Mouse (Mus musculus) megakaryocyte-erythroid progenitor cell, adult 5-6 weeks (primary cell): ENCODE data around the gene Spata2. TPM values are rescaled to one million over a fixed set of nuclear protein-coding genes. Genes with fewer than 3 reads are reported as not detected.

Experiments
- ATAC-seq: replicated peaks from 2 replicates; pipeline ENCODE4 v1.8.0; 2016; ENCODE audit warnings: mild to moderate bottlenecking, inconsistent platforms; ENCODE audit not compliant: severe bottlenecking, poor library complexity, low FRiP score, low TSS enrichment
- total RNA-seq, 2 experiments: library from RNA; stranded (forward) in 1 of 2; stranded (reverse) in 1 of 2; fragments of 200-1000, 215-1000 nt in 1 of 2; fragments of >200 nt in 1 of 2; fragmentation: Nextera tagmentation in 1 of 2; gene quantifications; 2 replicates each; pipeline ENCODE4 v1.2.3; 2014 to 2017

Spata2 gene
- total RNA-seq, 2 experiments from 2014 or later: 8.1 to 16.0 TPM

DNA sequence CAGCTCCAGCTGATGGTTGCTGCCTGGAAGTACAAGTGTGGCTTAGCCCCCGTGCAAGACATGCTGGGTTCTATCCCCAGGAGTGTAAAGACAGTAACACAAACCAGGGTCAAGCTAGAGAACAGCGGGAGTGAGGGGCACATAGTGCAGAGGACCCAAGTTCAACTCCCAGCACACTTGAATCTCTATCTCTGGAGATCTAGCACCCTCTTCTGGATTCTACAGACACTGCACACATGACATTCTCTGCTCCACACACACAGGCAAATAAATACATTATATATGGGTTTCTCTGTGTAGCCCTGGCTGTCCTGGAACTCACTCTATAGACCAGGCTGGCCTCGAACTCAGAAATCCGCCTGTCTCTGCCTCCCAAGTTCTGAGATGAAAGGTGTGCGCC, 20.3 kb upstream of the Spata2 start:
- ATAC-seq: 0 out of 2 replicates have a peak, but pooled peaks have one; percentile 29

DNA sequence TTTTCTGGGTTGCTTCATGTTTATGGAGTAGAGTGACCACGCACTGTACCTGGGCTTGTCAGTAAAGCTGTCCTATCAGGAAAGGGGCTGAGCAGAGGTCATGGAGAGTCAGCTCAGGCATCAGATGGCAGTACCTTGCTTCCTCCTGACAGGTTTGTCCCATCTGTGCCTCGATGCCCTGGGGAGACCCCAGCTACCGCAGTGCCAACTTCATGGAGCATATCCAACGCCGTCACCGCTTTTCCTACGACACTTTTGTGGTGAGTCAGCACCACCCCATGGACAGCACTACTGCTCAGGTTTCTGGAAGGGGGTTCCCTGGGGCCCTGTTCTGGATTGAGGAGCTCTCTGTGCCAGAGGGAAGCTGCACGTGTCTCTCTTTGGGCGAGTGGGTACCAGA, 19.7 kb upstream of the Spata2 start:
- ATAC-seq: no peak

DNA sequence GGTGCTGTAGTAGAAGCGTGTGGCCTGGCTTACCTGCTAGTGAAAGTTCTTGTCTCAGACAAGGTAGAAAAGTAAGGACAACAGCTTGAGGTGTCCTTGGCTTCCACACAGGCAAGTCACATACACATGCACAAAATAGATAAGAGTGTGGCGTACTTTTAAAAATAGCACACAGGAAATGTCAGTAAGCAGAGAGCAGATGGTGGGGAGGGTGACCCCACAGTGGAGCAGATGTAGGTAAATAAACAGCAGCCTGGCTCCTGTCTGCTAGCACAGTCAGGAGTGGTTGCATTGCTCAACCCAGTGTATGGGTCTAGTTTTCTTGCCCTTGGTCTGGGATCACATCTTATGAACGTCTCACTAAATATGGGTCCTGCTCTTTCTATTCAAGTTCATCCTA, 17.8 kb upstream of the Spata2 start:
- ATAC-seq: peak; percentile 84

DNA sequence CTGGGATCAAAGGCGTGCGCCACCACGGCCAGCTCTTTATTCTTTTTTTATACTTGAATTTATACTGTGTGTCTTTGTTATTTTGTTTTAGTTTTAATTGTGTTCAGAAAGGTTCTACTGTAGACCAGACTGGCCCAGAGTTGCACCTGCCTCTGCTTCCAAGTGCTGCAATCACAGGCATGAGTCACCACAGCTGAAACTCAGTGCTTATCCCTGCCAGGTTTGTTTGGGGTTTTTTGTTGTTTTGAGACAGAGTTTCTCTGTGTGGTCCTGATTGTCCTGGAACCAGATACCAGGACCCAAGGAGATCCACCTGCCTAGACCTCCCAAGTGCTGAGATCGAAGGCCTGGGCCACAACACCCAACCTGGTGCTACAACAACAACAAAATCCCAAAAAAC, 15.9 kb upstream of the Spata2 start:
- ATAC-seq: no peak

DNA sequence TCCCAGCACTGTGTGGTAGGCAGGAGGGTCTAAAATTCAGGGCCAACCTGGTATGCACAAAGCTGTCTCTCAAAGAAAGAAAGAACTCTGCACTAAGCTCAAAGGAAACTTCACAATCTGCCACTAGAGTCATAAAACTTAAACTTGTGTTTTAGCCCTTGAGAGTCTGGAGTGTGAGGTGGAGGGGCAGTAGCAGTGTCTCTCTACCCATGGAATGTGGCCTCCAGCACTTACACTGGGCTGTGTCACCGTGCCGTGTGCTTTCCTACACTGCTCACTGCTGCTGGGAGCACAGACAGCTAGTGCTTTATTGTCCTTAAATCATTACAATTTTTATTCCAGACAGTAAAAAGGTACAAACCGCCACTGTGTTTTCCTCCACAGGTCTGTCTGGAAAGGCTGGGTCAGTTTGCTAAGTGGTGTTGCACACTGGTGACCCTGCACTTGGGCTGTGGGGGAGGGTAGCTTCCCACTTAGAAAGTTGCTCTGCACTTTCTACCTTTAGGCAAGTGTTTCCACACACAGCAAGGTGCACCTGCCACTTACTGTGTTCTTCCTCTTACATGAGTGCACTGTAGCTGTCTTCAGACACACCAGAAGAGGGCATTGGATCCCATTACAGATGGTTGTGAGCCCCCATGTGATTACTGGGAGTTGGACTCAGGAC, 15.2 kb upstream of the Spata2 start:
- ATAC-seq: no peak

DNA sequence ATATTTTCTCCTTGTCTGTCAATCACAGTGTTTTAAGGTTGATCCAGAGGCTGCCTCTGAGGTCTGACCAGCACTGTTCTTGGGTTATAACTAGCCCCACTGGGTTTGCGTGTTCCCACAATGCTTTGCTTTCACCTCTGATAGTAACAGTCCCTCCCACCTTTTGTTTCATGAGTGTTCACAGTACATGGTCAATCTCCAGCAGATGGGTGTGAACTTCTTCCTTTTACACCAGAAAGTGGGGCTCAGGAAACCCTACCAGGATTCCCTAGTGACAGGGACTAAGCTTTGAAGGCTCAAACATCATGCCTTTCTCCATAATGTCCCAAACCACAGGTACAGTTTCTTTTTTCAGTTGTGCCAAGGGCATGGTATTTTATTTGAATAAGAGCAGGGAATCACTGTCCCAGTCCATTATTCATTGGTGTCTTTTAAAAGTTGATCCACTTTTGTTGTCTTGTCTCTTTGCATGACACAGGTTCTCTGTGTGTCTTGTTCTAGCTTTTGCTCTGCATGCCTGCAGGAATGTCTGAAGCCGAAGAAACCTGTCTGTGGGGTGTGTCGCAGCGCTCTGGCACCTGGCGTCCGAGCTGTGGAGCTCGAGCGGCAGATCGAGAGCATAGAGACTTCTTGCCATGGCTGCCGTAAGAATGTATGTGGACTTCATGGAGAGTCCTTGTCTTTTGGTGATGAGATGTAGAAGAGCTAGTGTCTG, 14.0 kb upstream of the Spata2 start:
- no peak for ATAC-seq

DNA sequence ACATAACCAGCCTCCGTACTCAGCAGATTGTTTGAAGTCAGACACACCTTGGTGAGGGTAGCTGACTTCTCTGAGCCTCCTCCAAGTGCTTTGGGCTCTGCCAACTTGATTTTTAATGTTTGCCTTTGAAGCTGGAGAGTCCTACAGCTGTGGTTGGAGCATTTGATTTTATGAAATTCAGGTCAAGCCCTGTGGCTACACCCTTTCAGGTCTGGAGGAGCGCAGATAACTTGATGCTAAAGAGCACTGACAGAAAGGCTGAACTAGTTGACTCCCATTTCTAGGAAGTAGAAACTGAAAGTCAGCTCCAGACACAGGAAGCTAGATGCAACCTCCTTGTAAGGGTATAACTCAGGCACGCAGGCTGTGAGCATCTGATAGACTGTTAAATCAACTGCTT, 12.4 kb upstream of the Spata2 start:
- ATAC-seq: peak; percentile 68

DNA sequence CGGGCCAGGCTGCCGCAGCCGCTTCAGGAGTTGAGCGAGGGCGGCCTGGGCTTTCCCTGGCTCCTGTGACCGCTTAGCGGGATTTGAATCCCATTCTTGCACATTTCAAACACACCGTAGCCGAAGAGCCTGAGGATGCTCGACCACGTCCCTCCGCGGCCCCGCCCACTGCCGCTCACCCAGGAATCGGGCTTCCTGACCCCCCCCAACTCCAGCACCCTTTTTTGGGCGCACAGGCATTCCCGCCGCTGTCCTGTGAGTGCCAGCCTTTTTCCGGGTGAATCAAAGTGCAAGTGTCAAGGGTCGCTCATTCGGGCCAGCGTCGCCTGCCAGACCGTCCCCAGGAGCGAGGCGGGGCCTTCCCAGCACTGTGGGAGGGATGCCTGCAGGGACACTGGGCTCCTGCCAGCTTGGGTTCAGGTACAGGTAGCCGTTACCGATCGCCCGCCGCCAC, 11.2 kb upstream of the Spata2 start:
- no peak for ATAC-seq

DNA sequence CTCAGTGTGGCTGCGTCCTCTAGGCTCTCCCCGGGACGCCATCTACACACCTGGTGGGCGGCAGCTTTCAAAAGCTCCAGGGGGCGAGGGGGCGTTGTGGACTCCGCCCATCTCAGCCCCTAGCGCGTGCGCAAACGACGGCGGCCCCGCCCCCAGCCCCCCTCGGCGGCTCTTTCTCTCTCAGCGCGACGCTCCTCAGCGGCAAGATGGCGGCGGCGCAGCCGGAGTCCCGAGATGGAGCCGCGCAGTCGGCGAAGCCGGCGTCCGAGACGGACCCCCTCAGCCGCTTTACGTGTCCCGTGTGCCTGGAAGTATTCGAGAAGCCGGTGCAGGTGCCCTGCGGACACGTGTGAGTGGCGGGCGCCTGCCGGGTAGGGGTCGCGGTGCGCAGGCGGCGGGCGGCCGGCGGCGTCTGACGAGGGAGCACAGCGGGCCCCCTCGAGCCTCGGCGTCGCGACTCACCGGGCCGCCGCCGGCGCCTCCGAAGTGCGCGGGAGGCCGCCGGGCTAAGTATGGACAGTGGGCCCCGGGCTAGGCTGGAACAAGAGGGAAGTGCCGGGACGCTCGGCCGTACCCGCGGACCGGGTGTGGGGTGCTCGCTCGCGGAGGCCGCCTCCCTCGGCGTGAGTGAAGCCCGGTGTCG, 10.7 kb upstream of the Spata2 start:
- ATAC-seq: peak; percentile 62

DNA sequence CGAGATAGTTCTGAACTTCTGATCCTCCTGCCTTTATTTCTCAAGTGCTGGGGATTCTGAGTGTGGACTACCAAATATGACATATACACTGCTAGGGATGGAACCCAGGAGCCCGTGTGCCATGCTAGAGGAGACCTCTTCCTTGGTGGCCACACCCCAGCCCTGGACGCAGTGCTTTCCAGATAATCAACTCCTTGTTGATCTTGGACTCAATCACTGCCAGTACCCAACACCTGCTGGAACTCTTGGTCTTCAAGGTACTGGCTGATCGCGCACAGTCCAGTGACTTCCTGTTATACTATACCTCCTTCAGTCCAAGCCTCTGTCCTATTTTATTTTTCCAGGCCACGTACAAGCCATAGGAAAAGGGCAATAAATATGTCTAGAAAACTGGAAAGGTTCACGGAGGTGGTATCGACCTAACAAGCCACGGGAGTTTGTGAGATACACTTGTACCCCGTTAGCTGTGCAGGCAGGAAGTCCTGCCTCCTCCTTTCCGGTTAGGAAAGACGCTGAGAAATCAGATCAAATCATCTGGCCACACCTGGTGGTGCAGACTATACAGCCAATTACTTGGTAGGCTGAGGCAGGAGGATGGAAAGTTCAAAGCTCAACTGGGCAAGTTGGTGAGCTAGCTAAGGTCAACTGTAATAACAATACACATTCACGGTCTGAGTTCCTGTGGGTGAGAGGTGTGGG, 10.0 kb upstream of the Spata2 start:
- ATAC-seq: peak; percentile 51

DNA sequence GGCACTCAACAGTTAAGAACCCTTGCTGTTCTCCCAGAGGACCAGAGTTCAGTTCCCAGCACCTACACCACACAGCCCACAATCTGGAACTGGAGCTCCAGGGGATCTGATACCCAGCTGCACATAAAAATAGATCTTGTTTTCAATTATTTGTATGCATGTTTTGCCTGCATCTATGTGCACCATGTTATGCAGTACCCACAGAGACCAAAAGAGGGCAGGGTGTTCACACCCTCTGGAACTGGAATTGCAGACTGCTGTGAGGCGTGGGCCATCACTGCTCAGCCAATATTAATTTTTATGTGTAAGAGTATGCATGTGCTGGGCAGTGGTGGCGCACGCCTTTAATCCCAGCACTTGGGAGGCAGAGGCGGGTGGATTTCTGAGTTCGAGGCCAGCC, 4.6 kb upstream of the Spata2 start:
- peak; percentile 67 for ATAC-seq

DNA sequence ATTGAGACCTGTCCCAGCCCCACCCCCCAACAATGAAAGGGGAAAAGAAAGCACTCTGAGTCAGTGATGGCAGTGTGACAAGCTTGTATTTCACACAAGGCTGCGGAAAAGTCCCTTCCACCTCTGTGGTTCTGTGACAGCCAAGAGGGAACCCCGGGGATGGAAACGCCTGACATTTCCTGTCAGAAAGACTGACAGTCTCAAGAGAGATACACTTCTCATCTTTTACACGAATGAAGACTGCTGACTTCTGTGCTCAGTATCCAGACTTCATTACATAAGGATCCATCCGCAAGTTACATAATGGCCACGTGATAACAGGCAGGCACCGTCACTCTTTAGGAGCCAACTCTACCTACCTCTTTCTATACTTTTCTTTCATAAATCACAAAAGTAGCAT, 3.8 kb upstream of the Spata2 start:
- ATAC-seq: no peak

DNA sequence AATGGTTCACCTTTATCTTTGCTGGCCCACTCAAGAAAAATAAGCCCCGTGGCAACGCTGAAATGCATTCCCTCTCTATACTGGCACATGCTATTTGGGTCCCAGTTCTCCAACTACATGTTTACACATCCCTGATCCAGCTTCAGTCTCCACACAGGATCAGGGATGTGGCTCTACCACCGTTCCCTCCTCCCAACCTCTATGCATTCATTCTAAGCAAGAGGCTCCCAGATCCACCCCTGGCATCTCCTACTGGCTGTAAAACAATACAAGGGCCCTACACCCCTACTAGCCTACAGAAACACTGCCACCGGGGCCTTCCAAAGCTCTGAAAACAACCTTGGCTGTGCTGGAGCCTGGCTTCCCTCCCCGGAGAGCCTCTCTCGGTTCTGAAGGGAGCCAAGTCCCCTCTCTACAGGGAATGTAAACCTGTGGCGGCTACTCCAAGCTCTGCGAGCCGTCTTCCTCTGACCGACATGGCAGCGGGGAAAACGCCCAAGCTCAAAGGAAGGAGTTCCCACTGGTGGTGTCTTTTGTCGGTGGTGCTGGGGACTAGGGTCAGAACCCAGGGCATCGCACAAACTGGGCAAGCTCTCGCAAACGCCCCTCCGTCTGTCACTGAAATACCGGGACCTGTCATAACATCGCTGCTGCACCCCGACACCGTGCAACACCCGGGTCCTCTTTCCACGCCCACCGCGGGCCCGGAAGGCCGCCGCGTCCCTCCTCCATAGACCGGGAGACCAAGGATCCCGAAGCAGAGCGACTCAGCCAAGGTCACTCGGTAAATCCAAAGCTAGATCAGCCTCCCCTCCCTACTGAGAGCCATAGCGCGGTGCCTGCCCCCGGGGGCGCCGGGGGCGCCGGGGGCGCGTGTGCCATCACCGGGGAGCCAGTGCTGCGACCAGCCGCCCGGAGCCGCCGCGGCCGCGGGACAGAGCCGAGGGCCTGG, 654 bp downstream of the Spata2 start, which contains the start of gene Rnf114:
Gene Rnf114 (plus strand): TSS at position 889 of the 952 bp plus-strand sequence.
- peak; percentile 54 for ATAC-seq

DNA sequence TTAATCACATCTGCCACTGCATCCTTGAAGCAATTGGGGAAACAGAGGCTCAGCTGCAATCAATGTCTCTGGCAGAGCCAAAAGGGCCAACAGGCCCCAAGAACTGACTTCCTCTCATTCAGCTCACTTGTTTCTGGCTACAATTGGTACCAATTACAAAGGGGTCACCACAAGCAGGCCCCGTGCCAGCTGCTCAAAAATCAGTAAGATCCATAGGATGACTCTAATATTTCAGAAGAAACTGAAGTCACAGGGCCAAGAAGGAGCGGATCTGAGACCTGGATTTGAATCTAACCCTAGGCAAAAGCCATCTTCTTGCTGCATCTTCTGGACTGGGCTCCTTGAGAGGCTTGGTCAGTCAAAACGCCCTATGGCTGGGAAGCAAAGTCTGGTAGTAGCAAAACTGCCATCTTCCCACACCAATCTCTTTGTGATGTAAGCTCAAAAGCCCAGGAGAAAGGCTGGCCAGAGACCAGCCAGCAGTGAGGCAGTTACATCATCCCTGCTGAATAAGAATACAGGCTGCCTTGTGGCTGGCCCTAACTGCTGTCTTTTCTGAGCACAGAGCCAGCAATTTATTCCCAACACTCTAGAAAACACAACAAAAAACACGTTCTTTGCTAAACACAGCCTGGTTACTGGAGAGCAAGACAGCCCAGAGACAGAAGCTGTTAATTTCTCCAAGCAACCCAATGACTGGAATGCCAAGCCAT, 1.7 kb downstream of the Spata2 start:
- no peak for ATAC-seq

DNA sequence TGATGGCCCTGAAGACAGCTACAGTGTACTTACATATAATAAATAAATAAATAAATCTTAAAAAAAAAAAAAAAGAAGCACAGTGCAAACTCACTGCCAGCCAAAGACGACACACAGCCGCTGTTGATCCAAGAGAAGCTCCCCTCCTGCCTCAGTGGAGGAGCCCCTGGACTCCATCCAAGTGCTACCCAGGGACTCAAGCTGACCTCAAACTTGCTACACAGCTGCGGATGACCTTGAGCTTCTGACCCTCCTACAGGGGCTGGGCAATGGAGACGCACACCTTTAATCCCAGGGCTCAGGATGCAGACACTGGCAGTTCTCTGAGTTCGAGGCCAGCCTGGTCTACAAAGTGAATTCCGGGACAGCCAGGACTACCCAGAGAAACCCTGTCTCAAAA, 4.7 kb downstream of the Spata2 start:
- ATAC-seq: no peak

DNA sequence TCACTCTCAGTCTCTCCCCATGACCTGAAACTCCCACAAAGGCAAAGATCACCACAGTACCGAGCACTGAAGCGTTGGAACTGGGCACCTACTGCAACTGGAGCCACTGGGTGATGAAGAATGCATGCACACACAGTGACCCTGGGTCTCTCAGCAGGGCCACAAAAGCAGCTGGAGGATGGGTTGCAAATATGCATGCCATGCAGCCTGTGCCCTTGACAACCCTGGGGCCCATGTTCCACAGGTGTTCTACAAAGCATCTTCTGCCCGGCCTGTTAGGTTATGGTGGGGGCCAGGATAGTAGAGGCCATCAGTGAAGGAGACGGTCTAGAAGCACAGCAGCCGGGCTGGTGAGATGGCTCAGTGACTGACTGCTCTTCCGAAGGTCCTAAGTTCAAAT, 5.1 kb downstream of the Spata2 start:
- no peak for ATAC-seq

DNA sequence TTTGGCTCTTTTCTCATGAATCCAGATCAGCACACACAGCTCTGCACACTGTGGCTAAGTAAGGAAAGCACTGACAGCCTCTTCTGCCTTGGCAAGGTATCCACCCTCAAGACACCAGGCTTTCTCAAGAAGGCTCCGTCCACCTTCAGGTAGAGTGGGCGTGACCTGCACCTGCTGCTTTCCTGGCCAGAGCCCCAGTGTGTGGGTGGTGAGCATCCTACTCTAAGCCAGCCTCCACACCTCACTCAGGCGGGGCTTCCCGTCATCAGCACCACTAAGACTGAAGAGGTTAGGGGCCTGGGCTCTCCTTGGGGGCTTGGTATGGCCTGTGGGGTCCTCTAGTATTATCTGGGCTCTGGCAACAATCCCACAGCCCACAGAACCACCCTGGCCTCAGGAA, 6.1 kb downstream of the Spata2 start:
- no peak for ATAC-seq
